Mouse (Mus musculus) forebrain, embryonic 13.5 days (tissue): Measurements from ENCODE around the gene Haus8. TPM values are rescaled to one million over a fixed set of nuclear protein-coding genes. Genes with fewer than 3 reads are reported as not detected.
"Not testable (repeated sequence)": the region's sequence is repeated elsewhere in the genome, so short reads cannot be mapped to it uniquely, and the experiment has no call there.

ENCODE experiments used
- ATAC-seq: fragments of 200-750 bp; cut with Nextera tagmentation; 2 replicates; pipeline ENCODE4 v1.8.0; 2017
- H3K27ac ChIP-seq: fragments of 300-500 bp; sonication (generic); 2 replicates; pipeline ENCODE4 v1.5.1; 2015; ENCODE audit warnings: inconsistent platforms, mild to moderate bottlenecking, moderate library complexity
- H3K27me3 ChIP-seq: fragments of 300-500 bp; sonication (generic); 2 replicates; pipeline ENCODE4 v1.6.1; 2015; ENCODE audit warnings: mild to moderate bottlenecking, inconsistent platforms
- H3K36me3 ChIP-seq: fragments of 300-500 bp; sonication (generic); 2 replicates; pipeline ENCODE4 v1.6.1; 2015; ENCODE audit warnings: mild to moderate bottlenecking, inconsistent platforms; ENCODE audit not compliant: poor library complexity, severe bottlenecking
- H3K4me1 ChIP-seq: fragments of 300-500 bp; sonication (generic); 2 replicates; pipeline ENCODE4 v1.6.1; 2015; ENCODE audit warnings: inconsistent platforms
- H3K4me2 ChIP-seq: fragments of 300-500 bp; sonication (generic); 2 replicates; pipeline ENCODE4 v1.6.1; 2015; ENCODE audit warnings: inconsistent platforms, mild to moderate bottlenecking, moderate library complexity
- H3K4me3 ChIP-seq: fragments of 300-500 bp; sonication (generic); 2 replicates; pipeline ENCODE4 v1.5.1; 2015; ENCODE audit warnings: mild to moderate bottlenecking, inconsistent platforms
- H3K9ac ChIP-seq: fragments of 300-500 bp; sonication (generic); 2 replicates; pipeline ENCODE4 v1.6.1; 2015; ENCODE audit warnings: mild to moderate bottlenecking, inconsistent platforms
- H3K9me3 ChIP-seq: fragments of 300-500 bp; sonication (generic); replicated peaks from 2 replicates; pipeline ENCODE4 v1.6.1; 2016; ENCODE audit warnings: inconsistent platforms
- WGBS: fragments of 180-500 bp; shearing (Covaris S2); methylation state at CpG from one replicate; pipeline ENCODE4 v1.1.7; 2015; 5-methylcytosine and 5-hydroxymethylcytosine counted together
- polyA plus RNA-seq: library from polyadenylated mRNA; unstranded; fragments of >200 nt; fragmentation: Nextera tagmentation; extraction: Ambion mirVana; gene quantifications from 2 replicates; pipeline ENCODE4 v1.2.1, GENCODE M21; 2015

Gene Haus8
- polyA plus RNA-seq, result 55.3 and 56.9 TPM in 2 replicates

DNA sequence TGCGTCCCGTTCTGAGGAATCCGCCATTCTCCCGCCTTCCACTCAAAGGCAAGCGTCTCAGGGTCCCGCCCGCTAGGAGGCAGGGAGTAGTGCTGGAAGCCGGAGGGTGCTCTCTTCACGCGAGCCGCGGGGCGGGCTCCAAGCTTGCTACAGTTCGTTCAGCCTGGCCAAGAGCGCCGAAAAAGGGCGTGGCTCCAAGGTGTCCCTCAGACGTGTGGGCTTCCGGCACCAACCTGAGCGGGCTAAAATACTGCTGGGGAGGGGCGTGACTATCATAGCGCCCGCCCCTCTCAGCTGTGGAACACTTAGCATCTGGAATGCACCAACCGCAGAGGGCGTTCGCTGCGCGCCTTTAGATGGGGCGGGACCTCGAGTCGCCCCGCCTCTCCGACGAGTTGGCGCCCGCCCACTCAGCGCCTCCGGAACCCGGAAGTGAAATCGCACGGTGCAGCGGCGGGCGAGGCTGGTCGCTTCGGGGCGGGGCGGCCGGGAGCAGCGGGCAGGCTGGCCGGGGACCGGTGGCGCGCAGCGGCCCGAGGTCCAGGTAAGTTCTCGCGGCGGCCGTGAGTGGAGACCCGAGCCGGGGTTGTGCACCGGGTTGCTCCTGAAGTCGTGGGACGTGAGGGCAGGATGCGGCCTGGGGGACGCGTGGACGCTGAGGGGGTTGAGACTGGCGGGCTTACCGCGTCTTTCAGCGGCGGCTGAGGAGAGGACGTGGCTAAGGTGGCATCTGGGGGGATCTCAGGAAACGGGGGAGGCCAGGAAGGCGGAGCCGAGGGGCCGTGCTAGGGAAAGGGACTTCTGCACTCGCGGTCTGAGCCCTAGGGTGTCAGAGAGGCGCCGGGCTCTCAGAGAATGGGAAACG, at the start of gene Haus8, which contains the start of gene Myo9b:
Gene Haus8, minus strand, starts transcription at position 649 of the 865 bp plus-strand sequence.
Gene Myo9b, plus strand, starts transcription at position 429 of the 865 bp plus-strand sequence.
- Histone ChIP-seq H3K9ac (peak within 1 kb of the TSS; percentile 83), H3K36me3 (peaks cover 6% of the 10 kb centered on the region; the same call in 1 of the 2 replicates), H3K27ac (peak within 1 kb of the TSS; percentile 75), H3K4me1 (peaks cover 35% of the 10 kb centered on the region), H3K4me2 (peak within 1 kb of the TSS; percentile 77), H3K27me3 (no peaks in the 10 kb centered on the region), H3K9me3 (no peaks in the 10 kb centered on the region), H3K4me3 (peak within 1 kb of the TSS; percentile 86)
- peak; percentile 99 for ATAC-seq
- WGBS, result under 1% methylated on average over 84 of the region's 84 CpGs

DNA sequence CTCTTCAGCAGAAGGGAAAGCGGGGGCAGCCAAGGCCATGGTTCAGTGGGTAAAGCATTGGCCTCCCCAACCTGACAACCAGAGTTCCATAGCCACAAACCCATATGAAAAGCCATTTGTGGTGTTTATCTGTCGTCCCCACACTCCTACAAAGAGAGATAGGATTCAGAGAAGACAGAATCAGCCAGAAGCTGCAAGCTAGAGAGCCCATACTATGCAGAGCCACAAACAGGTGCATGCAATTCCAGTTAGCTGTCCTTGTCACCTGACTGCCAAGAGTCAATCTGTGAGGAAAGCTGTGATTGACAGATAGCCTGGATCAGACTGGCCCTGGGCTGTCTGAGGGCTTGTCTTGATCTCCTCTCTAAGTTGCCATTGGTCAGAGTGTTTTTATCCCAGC, 47.0 kb upstream of the Haus8 start:
- not testable (repeated sequence) for H3K9me3 ChIP-seq, H3K27me3 ChIP-seq, ATAC-seq, H3K4me3 ChIP-seq, H3K4me2 ChIP-seq, H3K4me1 ChIP-seq, H3K27ac ChIP-seq, H3K9ac ChIP-seq
- WGBS, result 90% methylated on average over 2 of the region's 2 CpGs
- H3K36me3 ChIP-seq, result peaks cover 59% of the 10 kb centered on the region

DNA sequence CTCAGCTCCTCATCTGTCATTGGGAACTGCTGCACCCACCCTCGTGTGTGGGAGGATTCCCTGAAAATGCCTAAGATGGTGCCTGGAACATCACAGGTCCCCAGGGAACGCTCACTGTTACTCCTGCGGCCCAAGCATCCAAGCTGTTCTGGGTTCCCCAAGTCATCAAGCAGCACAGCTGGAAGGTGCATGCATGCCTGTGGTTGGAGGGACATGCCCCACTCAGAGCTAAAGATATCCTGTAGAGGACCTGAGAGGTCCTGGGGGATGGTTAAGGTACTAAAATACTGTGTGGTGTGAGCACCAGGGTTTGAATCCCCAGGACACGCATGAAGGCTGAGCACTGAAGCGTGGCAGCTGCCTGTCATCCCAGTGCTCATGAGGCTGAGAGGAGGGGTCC, 45.9 kb upstream of the Haus8 start:
- not testable (repeated sequence) for H3K27me3 ChIP-seq, H3K4me3 ChIP-seq, H3K4me1 ChIP-seq, H3K9me3 ChIP-seq, H3K4me2 ChIP-seq, ATAC-seq, H3K9ac ChIP-seq, H3K27ac ChIP-seq
- peaks cover 49% of the 10 kb centered on the region for H3K36me3 ChIP-seq
- WGBS, result 89% methylated on average over 5 of the region's 5 CpGs

DNA sequence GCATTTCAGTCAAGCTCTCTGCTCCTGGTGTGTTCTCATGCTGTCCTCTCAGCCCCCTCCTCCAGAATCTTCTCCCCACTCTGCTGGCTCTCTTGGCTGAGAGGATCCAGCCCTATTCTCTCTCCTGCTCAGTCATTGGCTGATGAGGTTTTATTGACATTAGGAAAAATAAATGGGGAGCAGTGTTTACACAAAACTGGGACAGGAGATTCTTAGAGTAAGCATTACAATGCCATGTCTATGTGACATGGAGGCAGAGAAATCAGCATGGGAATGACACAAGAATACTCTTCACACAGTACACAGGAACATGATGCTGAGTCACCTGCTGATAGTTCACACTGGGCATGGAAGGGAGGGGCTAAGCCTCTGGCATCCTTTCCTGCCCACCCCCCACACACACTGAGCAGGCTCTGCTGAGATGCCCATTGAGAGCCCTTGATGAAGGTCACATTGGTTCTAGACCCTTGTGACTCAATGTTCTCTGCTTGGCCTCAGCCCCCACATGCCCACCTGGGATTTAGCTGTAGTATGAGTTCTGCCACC, 43.8 kb upstream of the Haus8 start:
- Histone ChIP-seq H3K4me1 (peaks cover 7% of the 10 kb centered on the region), H3K9ac (no peak overlapping the region), H3K9me3 (no peaks in the 10 kb centered on the region), H3K36me3 (peaks cover 29% of the 10 kb centered on the region), H3K4me2 (no peak overlapping the region), H3K27ac (no peak overlapping the region), H3K27me3 (no peaks in the 10 kb centered on the region), H3K4me3 (no peak overlapping the region)
- no peak for ATAC-seq

DNA sequence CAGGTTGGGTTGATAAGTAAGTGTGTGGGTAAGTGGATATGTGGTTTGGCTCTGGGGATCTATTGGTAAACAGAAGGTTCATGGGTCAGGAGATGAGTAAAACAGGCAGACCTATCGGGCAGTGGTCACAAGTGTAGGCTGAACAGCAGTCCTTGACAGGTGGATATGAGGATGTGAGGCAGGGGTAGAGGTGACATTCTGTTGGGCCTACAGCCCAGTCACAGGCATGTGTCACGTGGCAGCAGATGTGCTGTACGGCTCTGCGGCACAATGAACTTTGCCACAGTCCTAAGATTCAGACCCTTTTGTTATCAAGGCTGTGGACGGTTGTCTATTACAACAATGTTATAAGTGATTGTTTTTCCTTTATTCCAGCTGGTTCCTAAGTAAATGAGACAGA, 43.2 kb upstream of the Haus8 start:
- H3K27ac ChIP-seq, result no peak overlapping the region
- no peaks in the 10 kb centered on the region for H3K9me3 ChIP-seq
- no peak overlapping the region for H3K9ac ChIP-seq
- H3K27me3 ChIP-seq, result no peaks in the 10 kb centered on the region
- H3K36me3 ChIP-seq, result peaks cover 24% of the 10 kb centered on the region
- H3K4me1 ChIP-seq, result peaks cover 7% of the 10 kb centered on the region
- H3K4me2 ChIP-seq, result no peak overlapping the region
- 95% methylated on average over 5 of the region's 5 CpGs for WGBS
- no peak overlapping the region for H3K4me3 ChIP-seq
- ATAC-seq, result no peak

DNA sequence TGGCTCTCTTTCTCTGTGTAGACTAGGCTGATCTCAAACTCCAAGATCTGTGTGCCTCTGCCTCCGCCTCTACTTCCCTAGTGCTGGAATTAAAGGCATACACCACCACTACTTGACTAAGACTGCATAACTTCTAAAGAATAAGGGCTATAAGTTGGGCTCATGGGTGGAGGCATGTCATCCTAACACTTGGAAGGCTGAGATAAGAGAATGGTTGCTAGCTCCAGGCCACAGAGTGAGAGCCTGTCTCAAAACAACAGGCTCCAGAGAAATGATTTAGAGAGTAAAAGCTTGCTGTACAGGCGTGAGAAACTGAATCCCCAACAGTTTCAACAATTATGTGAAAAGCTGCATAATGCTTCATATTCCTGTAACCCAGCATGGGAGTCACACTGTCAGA, 41.2 kb upstream of the Haus8 start:
- Histone ChIP-seq H3K4me2 (no peak overlapping the region), H3K4me1 (peaks cover 7% of the 10 kb centered on the region), H3K4me3 (no peak overlapping the region), H3K27ac (no peak overlapping the region), H3K9me3 (no peaks in the 10 kb centered on the region), H3K36me3 (peaks cover 21% of the 10 kb centered on the region), H3K9ac (no peak overlapping the region), H3K27me3 (no peaks in the 10 kb centered on the region)
- WGBS, result 90% methylated on average over 2 of the region's 2 CpGs
- no peak for ATAC-seq

DNA sequence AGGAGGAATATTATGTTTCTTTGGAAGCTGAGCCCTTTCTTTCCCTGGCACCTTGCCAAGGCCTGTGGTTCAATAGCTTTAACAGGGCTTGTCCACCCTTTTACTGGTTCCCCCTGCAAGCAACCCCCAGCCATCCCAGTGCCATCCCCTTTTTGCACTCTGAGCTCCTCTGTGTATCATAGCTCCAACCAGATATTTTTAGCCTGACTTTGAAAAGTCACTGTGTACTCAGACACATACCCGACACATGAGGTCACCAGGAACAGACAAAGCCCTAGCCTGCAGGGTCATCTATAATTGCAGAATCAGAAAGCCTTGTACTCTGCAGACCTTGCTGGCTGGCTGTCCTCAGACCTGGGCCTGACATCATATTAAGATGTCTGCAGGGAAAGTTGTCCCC, 40.0 kb upstream of the Haus8 start:
- H3K9ac ChIP-seq, result no peak overlapping the region
- peaks cover 7% of the 10 kb centered on the region for H3K4me1 ChIP-seq
- ATAC-seq, result no peak
- no peaks in the 10 kb centered on the region for H3K27me3 ChIP-seq
- 77% methylated on average over 1 of the region's 1 CpGs for WGBS
- H3K9me3 ChIP-seq, result no peaks in the 10 kb centered on the region
- no peak overlapping the region for H3K27ac ChIP-seq
- no peak overlapping the region for H3K4me2 ChIP-seq
- H3K36me3 ChIP-seq, result peaks cover 20% of the 10 kb centered on the region
- H3K4me3 ChIP-seq, result no peak overlapping the region

DNA sequence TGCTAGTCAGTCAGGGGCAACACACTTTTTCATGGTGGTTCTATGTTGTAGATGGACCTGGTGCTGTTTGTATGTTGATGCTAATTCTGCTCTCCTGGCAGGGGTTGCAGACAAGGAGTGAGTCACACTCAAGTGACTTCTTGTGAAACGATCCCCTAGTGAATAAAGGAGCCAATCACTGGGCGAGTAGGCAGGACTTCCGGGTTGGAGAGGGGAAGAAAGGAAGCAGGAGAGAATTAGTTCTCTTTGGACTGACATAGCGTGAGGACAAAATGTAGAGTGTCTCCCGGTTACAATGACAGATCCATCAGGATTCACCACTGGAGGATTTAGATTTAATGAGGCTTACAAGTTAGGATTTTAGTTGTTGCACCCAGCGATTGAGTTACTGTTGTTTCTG, 37.7 kb upstream of the Haus8 start:
- Histone ChIP-seq H3K9ac (no peak overlapping the region), H3K4me2 (no peak overlapping the region), H3K4me1 (peaks cover 7% of the 10 kb centered on the region), H3K36me3 (peaks cover 8% of the 10 kb centered on the region), H3K27ac (no peak overlapping the region), H3K9me3 (no peaks in the 10 kb centered on the region), H3K4me3 (no peak overlapping the region), H3K27me3 (no peaks in the 10 kb centered on the region)
- WGBS, result 83% methylated on average over 6 of the region's 6 CpGs
- ATAC-seq, result no peak

DNA sequence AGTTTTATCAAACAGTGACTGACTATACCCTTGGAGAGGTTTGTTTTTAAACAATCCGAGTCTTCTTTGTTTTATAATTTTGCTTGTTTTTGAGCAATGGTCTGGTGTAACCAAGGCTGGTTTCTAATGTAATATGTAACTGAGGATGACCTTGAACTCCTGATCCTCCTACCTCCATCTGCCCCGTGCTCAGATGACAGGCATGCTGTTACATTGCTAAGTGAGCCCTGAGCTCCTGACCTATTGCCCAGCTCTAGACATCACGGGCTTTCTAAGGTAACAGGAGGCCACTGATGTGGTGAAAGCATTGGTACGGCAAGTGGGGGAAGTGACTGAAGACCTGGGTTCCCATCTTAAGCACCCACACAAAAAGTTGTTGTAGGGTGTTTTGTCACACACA, 35.2 kb upstream of the Haus8 start:
- no peak for ATAC-seq
- Histone ChIP-seq H3K4me2 (no peak overlapping the region), H3K4me1 (peaks cover 7% of the 10 kb centered on the region), H3K9me3 (no peaks in the 10 kb centered on the region), H3K9ac (no peak overlapping the region), H3K27ac (no peak overlapping the region), H3K4me3 (no peak overlapping the region), H3K27me3 (no peaks in the 10 kb centered on the region), H3K36me3 (peaks cover 12% of the 10 kb centered on the region)
- 89% methylated on average over 4 of the region's 4 CpGs for WGBS

DNA sequence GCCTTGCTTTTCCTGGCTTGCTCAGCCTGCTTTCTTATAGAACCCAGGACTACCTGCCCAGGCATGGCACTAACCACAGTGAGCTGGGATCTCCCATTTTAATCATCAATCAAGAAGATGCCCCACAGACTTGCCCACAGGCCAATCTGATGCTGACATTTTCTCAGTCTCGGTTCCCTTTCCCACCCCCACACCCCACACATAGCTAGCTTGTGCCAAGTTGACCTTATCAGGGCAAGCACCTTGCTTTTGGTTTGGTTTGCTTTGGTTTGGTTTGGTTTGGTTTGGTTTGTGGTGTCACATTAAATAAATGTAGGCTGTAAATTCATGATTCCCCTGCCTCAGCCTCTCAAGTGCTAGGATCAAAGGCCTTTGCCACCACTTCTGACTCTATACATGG, 34.6 kb upstream of the Haus8 start:
- WGBS, result 90% methylated on average over 1 of the region's 1 CpGs
- H3K27ac ChIP-seq, result no peak overlapping the region

DNA sequence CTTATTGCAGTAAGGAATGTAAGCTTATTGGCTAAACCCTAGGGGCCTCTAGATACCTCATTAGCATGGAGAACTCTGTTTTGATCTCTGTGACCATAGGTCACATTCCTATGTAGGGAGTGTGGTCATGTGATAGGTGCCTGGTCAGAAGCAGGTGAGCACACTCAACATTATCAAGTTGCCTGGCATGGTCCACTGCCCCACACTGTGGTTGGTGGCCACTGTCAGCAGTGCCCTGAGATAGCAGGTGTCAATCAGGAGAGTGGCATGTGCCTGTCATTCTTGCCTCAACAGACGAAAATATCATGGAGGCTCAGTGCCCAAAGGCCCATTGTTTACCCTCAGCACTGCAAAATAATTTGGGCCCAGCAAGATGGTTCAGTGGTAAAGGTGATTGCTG, 33.3 kb upstream of the Haus8 start:
- ATAC-seq, result no peak
- WGBS, result 74% methylated on average over 1 of the region's 1 CpGs

More for the DNA sequence above, 34.6 kb upstream of the Haus8 start:
- Histone ChIP-seq H3K9me3 (peaks cover 5% of the 10 kb centered on the region; the same call in 1 of the 2 replicates), H3K36me3 (peaks cover 16% of the 10 kb centered on the region), H3K4me1 (peaks cover 1% of the 10 kb centered on the region), H3K4me3 (no peak overlapping the region), H3K9ac (no peak overlapping the region), H3K4me2 (no peak overlapping the region), H3K27me3 (no peaks in the 10 kb centered on the region)
- no peak for ATAC-seq

DNA sequence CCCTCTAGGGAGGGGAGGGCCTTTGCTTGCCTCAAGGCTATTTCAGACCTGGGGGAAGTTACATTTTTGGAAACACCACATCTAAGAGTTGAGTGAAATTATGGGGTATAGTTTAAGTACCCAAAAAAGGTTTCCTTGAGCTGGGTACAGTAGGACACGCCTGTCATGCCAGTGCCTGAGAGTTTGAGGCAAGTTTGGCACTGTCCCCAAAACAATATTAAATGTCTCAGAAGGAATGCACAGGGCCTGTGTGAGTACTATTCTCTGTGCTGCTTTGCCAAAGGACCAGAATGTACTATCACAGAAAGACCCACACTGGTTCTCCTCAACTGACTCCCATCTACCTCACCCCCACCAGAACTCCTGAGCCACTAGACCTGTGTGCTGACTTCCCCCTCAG, 30.9 kb upstream of the Haus8 start:
- peaks cover 31% of the 10 kb centered on the region for H3K36me3 ChIP-seq
- WGBS, result 88% methylated on average over 1 of the region's 1 CpGs
- H3K9me3 ChIP-seq, result peaks cover 11% of the 10 kb centered on the region
- H3K27me3 ChIP-seq, result no peaks in the 10 kb centered on the region
- H3K27ac ChIP-seq, result no peak overlapping the region
- H3K4me3 ChIP-seq, result no peak overlapping the region
- no peak overlapping the region for H3K9ac ChIP-seq
- no peak overlapping the region for H3K4me2 ChIP-seq
- ATAC-seq, result no peak
- H3K4me1 ChIP-seq, result no peaks in the 10 kb centered on the region

More for the DNA sequence above, 33.3 kb upstream of the Haus8 start:
- H3K9me3 ChIP-seq, result peaks cover 11% of the 10 kb centered on the region
- H3K4me2 ChIP-seq, result no peak overlapping the region
- peaks cover 23% of the 10 kb centered on the region for H3K36me3 ChIP-seq
- no peaks in the 10 kb centered on the region for H3K27me3 ChIP-seq
- H3K4me3 ChIP-seq, result no peak overlapping the region
- no peak overlapping the region for H3K27ac ChIP-seq
- no peak overlapping the region for H3K9ac ChIP-seq
- H3K4me1 ChIP-seq, result no peaks in the 10 kb centered on the region
